Mouse (Mus musculus) right cerebral cortex, adult 2 months (tissue): ENCODE measurements at regions not wholly inside any gene's neighbourhood (a gene's known extent, or its start where the extent isn't known, plus 50 kb on each side); places are given as distances from the start of the nearest gene placed in this dataset.

Experiments
- DNase-seq, 2 experiments: peaks; one replicate each; pipeline ENCODE4 v3.0.0; 2021 to 2022; ENCODE audit warnings: low spot score in 2 of 2

DNA sequence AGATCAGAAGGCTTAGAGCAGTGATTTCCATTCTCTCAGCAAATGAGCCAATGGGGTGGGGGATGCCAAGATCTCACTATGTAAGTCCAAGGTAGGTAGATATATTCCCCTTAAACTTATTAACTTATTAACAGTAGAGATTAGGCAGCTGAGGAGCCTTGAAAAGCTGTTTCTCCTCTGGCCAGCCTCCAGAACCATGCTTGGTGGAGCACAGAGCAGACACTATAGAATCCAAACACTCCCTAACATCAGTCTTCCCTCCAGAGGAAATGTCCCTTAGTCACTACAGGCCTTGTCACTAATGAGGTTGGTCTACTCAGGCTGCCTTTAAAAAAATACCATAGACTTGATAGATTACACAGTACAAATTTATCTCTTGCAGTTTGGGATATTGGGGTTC is 152.8 kb upstream of the Usp24 start:
- no peak for DNase-seq

DNA sequence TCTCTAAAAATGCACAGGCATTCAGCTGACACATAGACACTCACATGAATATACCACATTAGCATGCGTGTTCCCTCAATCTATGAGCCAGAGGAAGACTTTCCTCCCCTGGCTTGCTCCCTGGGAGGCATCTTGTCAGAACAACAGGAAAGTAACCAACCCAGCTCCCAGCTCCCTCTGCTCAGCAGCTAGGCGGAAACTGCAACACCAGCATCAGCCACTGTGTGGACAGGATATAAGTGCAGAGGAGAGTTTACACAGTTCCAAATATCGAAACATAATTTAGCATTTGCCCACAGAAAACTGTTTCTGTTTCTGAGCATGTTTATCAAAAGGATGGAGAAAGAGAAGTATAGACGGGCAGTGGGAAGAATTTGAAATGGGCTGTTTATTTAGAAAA is 148.3 kb upstream of the Usp24 start:
- no peak for DNase-seq

DNA sequence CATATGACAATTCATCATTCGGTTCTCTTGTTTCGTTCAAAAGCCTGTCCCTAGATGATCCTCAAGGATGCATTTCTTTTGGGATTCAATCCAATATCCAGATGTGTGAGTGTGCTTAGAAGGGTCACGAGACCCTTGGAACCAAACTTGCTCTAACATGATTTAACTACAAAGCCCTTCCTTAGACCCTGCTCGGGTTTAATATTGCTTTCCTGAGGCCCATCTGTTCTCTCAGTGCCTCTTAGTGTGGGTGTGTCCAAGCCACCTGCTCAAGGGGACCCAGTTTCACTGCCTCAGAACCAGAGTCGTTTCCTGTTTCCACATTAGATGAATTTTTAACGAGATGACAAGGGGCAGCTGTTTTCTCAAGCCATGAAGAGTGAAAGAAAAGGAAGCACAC is 147.3 kb upstream of the Usp24 start:
- no peak for DNase-seq

DNA sequence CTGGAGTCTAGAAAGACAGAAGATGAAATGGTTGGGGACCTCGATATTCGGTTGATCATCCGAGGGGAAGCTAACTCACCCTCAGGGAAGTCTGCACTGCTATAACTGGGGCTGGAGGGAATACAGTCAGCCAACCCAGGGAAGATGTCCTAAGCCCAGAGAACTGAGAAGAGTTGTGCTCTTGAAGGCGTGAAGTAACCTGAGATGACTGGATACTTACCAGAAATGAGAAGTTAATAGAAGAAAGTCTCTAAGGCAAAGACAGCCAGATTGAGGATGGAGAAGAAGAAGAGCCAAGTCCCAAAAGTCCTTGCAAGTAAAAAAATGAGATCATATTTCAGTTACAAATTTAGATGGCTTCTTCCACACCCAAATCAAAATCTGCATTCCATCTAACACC is 146.5 kb upstream of the Usp24 start:
- DNase-seq: no peak

DNA sequence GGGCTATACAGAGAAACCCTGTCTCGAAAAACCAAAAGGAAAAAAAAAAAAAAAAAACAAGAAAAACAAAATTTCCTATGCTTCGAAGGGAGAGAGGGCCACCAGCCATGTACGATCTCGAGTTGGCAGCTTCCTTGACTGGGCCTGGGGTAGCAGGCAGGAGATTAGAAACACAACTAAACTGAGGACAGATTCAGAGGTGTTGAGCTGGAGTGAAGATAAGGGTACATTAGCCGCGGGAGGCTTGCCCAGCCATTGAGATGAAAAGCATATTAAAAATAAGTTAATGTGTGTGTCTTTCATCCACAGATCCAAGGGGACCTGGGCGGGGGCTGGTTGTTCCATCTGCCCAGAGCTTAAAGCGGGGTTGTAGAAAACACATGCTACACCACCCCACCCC is 145.3 kb upstream of the Usp24 start:
- no peak for DNase-seq

DNA sequence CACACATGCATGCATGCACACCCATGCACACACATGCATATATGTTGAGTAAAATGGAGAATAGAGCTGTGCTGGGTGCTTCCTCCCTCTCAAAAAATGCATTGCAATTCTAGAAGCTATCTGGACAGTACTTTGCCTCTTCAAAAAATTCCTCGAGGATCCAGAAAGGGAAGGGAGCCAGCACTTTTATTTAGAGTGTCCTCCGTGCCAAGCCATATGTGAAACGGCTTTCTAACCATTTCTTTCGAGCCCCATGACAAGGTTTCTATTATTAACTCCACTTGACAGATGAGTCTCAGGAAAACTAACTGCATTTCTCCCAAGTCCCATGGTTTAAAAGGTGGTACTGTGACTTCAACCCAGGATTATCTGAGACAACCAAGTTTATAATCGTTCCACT is 140.7 kb upstream of the Usp24 start:
- peak; percentile 29 to 31 for DNase-seq

DNA sequence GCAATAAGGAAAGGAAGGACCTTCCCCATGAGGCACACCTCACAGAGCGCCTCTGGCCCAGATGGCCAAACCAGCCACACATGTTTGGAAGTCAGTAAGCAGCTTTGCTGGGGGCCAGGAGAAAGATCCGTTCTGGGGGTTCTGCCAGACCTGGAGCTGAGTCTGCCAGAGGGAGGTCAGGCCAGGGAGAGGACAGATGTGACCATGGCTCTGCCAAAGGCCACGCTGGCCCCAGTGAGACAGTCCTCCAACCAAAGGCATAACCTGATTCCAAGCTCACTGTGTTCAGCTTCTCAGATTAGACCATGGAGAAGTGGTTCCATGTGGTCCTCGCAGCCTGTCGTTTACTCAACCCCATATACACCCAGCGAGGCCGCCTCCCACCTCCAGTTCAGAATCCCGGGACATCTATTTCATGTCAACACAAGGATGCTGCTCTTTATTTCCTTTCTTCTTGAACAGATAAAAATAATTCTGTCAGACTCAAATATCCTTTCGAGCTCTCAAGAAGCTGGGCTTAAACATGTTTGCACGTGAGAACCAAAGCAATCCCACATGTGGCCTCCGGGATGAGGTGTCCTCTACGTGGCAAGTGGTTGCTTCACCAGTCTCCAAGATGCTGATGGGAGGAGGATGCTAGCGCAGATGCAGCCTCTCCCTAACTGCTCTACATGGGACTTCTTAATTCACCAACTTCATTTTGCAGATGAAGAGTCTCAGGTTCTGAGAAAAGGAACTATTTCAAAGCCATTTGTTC is 130.1 kb upstream of the Usp24 start:
- no peak for DNase-seq

DNA sequence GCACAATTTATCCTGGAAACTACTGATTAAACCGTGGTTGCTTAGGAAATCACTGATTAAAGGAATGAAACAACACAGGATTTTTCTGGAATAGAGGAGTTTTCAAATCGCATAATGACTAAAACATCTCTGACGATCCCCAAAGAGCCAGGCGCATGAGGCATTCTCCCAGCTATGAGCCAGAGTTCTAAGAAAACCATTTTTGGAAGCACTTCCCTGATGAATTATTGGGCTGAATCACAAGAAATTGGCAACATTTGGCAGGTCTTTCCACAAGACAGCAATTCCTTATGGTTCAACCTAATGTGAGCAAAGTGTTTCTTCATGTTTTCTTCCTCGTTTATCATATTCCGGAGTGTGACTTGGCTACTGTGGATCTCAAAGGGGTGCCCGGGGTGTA is 129.3 kb upstream of the Usp24 start:
- peak; percentile 20 for DNase-seq

DNA sequence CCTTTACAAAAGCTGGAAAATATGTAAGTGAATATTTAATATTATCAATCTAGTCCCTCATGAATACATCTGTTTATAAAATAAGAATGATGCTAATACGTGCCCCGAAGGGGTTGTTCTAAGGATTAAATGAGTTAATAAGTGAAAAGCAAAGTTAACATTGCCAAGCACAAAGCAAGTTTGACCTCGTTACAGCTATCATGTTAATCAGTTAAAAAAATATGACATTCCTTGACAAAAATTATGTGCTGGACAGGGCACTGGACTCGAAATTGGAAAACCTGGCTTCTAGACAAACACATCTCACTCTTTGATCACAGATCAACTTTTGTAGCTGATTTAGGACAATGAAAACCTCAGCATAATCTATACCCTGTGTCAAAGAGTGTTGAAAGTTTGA is 125.8 kb upstream of the Usp24 start:
- no peak for DNase-seq

DNA sequence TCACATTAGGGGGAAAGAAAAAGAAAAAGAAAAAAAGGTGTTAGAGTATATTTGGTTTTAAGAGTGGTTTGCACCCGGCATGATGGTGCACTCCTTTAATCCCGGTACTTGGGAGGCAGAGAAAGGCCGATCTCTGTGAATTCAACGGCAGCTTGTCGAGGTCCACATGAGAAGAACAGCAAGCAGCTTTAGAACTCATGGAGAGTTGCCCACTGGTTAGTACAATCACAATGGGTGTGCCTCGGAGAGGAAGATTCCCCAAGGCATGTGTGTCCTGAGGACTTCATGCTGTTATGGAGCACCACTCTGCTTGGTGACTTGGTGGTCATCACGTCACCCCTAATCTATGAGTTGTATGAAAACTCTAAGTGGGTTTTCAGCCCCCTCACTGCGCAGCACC is 124.7 kb upstream of the Usp24 start:
- DNase-seq: no peak

DNA sequence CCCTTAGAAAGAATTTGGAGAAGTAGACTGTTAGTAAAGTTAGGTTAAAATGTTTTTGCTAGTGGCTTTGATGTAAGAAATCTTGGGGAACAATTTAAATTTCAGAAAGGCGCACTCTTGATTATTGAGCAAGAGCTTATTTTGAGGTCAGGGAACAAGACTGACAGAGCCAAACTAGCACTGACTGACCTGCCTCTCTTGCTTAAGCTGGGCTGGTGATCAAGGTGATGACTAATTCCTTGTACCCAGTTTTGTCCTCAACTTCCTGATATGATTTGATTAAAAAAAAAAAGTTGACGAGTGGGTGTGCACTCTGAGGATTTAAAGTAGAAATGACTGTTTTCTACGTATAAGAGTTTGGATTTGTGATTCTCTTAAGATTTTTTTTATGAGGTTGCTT is 124.2 kb upstream of the Usp24 start:
- DNase-seq: no peak

DNA sequence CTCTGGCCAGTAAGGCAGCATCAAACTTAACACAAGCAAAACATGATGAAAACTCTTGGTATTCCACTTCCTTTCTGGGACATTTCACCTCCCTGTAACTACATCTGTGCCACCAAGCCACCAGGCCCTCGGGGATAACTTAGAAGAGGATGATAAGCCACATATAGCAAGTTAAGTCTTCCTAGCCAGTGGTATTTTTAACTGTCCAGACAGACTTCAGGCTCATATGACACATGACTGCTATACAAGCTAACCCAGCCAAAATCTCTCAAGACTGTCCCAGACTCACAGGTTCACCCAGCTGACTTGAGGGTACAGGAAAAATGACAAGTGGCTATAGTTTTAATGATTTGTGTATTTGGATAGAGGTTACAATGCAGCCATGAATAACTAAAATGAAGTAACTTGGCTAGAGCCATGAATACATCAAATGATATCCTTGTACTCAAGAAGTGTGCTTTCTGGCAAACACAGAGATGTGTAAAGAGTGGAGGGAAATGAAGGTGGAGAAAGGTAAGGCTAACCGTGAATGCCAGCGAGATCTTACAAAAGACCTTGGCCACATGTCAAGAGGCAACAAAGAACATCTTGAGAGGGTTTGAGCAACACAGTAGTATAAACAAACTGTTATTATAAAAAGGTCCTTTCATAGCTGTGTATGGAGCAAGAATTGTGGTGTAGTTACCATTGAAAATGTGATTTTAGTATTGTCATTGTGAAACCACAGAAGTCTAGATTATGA is 122.6 kb upstream of the Usp24 start:
- DNase-seq: no peak

DNA sequence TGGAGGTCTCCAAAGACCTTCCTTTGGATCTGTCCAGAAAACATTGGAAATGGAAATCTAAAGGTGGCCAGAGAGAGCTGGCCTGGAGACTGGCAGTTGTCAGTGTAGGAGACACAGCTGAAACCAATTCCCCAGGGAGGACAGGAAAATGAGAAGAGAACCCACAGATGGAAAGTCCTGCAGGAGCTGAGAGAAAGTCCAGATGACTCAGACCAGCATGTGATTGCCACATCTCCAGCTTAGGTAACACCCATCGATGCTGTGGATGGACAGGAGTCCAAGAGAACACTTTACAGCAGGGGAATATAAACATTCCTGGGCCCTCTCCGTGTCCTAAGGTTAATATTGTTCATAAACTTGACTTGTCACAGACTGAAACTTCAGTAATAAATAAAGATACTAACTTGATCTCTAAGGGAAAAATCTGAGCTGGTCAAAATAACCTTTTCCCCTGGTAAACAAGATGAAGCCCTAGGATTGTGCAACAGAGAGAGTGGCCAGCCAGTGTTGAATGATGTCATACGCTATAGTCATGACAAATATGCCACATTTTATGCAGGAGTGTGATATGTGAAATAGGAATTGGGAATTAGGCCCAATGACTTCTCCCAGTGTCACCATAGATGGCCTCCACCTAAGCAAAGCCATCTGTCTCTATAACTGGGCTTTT is 120.4 kb upstream of the Usp24 start:
- no peak for DNase-seq

DNA sequence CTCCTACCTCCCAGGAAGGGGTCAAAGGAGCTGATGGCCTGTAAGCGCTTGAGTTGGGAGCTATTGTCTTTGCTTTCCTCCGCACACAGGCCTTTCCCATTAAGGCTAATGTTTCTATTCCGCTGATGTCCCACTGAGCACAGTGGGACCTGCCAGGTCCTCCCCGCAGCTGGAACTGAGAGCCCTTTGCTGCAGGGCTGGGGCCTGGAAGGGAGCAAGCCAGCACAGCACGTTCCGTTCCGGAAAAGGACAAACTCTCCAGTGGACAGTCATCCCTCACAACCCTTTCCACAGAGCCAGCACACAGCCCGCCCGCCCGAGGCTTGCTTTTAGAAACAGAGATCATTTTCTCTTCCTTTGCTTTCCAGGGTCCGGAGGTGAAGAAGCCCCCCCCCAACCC is 116.2 kb upstream of the Usp24 start:
- no peak for DNase-seq

DNA sequence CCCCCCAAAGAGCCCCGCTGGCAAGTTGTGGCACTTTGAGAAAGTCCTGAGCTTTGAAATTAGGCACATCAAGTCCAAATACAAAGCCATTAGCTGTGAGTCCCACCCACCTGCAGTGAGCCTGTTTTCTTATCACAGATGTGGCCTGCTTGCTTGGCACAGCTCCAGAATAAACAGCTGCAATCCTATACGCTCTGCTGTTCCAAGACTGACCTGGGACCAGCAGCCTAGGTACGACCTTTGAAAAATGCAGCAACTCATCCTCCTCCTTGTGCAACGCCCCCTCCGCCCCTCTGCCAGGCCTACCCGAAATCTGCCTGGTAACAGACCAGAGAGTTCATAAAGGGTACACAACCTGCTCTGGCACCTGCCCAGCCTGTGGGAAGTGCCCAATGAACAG is 115.8 kb upstream of the Usp24 start:
- DNase-seq: no peak

DNA sequence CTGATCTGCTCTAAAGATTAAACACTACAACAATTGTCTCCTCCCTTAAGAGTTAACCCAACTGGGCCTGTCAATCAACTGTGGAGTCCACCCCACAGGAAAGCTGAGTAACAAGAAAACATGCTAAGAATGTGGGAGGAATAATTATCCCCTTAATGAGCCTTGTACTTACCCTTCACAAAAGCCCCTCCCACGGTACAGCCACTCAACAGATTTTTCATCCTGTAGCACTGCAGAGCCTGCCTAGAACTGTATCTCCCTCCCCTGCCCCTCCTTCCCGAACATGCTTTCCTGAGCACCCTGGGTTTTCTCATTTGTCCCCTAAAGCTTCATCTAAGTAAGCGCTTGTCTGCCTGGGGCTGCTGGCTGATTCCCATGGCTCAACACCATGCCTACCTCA is 113.5 kb upstream of the Usp24 start:
- DNase-seq: no peak

DNA sequence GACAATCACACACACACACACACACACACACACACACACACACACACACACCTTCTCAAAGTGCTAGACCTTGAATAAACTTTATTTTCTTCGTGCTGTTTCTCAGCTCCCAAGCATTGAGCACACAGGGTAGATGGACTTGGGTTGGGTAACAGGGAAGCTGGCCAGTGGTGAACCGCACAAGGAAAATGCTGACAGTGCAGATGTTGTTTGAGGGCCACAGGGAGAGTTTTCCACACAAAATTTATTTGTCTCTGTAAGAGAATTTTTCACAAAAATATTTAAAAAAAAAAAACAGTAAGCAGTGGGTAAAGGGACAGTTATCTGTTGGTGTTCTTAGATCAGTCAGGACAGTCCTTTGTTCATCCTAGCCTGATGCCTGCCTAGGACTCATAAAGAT is 110.8 kb upstream of the Usp24 start:
- DNase-seq: no peak

DNA sequence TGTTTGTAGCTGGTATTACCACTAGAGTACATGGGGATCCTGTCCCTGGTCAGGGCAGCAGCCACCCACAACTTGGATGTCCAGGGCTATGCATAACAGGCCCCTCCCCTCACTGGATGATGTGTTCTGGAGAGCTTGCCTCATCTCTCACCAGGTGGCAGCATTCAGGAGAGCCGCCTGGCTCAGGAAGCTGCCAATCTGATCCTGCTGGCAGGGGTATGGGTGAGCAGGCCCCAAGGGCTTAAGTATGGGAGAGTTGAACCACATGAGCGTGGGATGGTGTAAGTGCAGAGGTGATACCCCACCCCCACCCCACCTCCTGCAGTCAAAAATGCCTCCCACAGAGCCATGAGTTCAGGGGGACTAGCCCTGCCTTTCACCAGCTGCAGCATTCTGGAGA is 110.0 kb upstream of the Usp24 start:
- DNase-seq: no peak

DNA sequence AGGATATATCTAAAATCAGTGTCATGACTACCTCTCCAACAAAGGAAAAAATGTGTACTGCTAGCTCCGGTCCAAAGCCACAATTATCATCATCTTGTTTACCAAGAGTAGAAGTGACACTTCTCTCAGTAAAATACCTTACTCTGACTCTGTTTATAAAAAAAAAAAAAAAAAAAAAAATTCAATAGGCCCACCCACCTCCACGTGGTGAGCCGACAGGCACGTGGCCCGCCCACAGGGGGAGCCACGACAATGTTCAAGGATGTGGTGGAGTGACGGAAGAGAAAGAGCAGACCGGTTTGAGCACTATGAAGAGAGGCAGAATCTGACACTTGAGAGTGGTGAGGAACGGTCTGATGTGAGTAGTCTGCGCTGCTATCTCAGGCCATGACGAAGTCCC is 106.5 kb upstream of the Usp24 start:
- DNase-seq: no peak

DNA sequence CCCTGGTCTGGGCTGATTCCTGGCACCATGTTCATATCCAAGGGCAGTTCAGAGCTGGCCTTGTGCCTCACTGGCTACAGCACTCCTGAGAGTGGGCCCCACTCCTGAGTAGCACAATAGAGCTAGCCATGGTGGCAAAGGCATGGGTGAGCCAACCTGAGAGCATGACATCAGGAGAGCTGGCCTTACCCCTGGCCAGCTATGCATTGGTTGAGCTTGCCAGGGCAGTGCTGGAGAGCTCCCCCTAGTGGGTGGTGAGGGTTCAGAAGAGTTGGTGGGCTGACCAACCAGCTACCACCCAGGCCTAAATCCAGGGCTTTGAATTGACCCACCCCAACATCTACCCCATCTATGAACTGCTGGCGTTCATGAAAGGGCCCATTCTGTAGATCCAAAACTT is 106.0 kb upstream of the Usp24 start:
- DNase-seq: no peak

DNA sequence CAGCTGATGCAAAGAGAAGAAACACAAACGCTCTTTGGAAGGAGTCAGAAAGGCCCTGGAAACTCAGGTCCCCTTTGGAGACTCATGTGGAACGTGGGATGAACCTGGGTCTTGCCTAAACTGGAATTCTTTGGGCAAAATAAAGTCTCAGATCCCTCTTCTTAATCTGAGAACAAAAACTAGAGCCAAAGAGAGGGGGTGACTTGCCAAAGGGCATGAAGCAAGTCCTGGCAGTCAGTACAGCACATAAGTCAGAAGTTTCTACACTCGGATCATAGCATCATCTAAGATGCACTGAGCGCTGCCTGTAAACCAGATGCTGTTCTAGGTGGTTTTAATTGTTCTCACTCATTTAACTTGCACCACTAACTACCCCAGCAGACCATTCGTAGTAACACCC is 101.8 kb upstream of the Usp24 start:
- no peak for DNase-seq

DNA sequence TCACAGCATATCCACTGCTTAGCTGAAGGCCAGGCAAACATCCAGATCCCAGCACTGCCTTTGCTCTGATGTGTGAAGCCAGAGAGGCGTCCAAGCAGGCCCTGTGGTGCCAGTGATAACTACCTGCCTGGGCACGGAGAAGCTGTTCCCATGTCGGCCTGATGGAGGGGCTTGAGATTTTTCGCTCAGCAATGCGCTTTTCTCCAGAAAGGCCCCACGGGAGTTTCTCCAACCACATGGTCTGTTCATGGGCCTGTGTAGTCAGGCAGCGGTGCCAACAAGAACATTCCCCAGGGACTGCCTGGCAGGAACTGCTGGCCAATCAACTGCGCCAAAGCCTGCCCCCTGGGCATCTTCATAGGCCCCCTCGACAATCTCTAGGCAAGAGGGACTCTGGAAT is 95.4 kb upstream of the Usp24 start:
- no peak for DNase-seq

DNA sequence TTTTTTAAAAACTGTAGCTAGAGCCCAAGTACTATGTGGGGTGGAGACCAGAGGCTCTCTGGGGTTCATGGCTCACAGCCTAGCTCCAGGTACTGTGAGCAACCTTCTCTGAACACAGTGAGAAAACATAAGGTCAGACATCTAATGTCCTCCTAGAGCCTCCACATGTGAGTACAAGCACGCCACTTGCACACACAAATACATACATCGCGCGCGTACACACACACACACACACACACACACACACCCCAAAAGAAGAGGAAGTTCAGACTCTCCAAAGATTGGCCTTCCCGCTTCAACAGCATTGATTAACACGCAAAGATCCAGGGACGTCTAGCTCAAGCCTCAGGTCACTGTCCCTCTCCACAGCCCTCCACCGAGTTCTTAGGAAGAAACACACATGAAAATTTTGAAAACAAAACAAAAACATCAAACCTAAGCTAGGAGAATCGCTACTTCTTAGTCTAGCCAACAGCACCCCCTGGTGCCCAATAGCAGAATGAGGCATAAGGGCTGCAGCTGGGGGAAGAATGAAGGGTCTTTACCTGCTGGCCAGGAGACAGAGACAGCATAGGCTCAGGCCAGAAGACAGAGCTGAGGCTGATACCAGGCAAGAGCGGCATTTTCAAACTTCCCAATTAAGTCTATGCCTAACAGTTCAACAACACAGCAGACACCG is 90.7 kb upstream of the Usp24 start:
- peak; percentile 64 to 71 for DNase-seq
